Mouse (Mus musculus): ENCODE data around the gene Olfr1276. TPM values are rescaled to one million over a fixed set of nuclear protein-coding genes. Genes with fewer than 3 reads are reported as not detected.

Gene Olfr1276
- polyA plus RNA-seq (2012; ENCODE audit: insufficient read depth, insufficient read length, missing spikeins): not detected in 2 replicates

GRCm38 (mm10) chr2:111254216-111254615 lies at the start of gene Olfr1276:
TSS of gene Olfr1276 (plus strand) at chr2:111254516.
- Histone ChIP-seq H3K4me3 (ENCODE audit: insufficient read depth, low read depth, low read length) (no peak within 1 kb of the TSS), H3K4me1 (ENCODE audit: control insufficient read depth, insufficient read depth, insufficient read length, low read length) (no peaks in the 10 kb centered on the region), H3K27ac (replicated peaks; ENCODE audit: low read depth, low read length) (no peak within 1 kb of the TSS)

- Histone ChIP-seq H3K27ac (replicated peaks; ENCODE audit: low read depth, low read length) (no peak within 1 kb of the TSS), H3K4me1 (ENCODE audit: control insufficient read depth, insufficient read depth, insufficient read length, low read length) (no peaks in the 10 kb centered on the region), H3K4me3 (ENCODE audit: insufficient read depth, low read depth, low read length) (no peak within 1 kb of the TSS)
Measured at GRCm38 (mm10) chr2:111229502-111229901, 24.8 kb upstream of the Olfr1276 start, which contains the start of gene 4930430A15Rik. TSS of gene 4930430A15Rik (minus strand) at chr2:111229602.

- Histone ChIP-seq H3K27ac (replicated peaks; ENCODE audit: low read depth, low read length) (no peak within 1 kb of the TSS), H3K4me1 (ENCODE audit: control insufficient read depth, insufficient read depth, insufficient read length, low read length) (no peaks in the 10 kb centered on the region), H3K4me3 (ENCODE audit: insufficient read depth, low read depth, low read length) (no peak within 1 kb of the TSS)
Measured at GRCm38 (mm10) chr2:111235186-111235585, 19.1 kb upstream of the Olfr1276 start, which contains the start of gene Olfr1275. TSS of gene Olfr1275 (minus strand) at chr2:111235286.

GRCm38 (mm10) chr2:111274006-111274405 lies 19.7 kb downstream of the Olfr1276 start, which contains the start of gene Olfr1277:
TSS of gene Olfr1277 (minus strand) at chr2:111274106.
- no peak within 1 kb of the TSS for H3K27ac ChIP-seq (replicated peaks; ENCODE audit: low read depth, low read length)
- H3K4me3 ChIP-seq (ENCODE audit: insufficient read depth, low read depth, low read length): no peak within 1 kb of the TSS
- no peaks in the 10 kb centered on the region for H3K4me1 ChIP-seq (ENCODE audit: control insufficient read depth, insufficient read depth, insufficient read length, low read length)

GRCm38 (mm10) chr2:111289836-111290235 lies 35.5 kb downstream of the Olfr1276 start, which contains the start of gene Olfr1278:
TSS of gene Olfr1278 (plus strand) at chr2:111290136.
- Histone ChIP-seq H3K4me1 (ENCODE audit: control insufficient read depth, insufficient read depth, insufficient read length, low read length) (no peaks in the 10 kb centered on the region), H3K4me3 (ENCODE audit: insufficient read depth, low read depth, low read length) (no peak within 1 kb of the TSS), H3K27ac (replicated peaks; ENCODE audit: low read depth, low read length) (no peak within 1 kb of the TSS)

GRCm38 (mm10) chr2:111298541-111298940 lies 44.2 kb downstream of the Olfr1276 start:
- Histone ChIP-seq H3K27ac (replicated peaks; ENCODE audit: low read depth, low read length) (no peak overlapping the region), H3K4me3 (ENCODE audit: insufficient read depth, low read depth, low read length) (no peak overlapping the region), H3K4me1 (ENCODE audit: control insufficient read depth, insufficient read depth, insufficient read length, low read length) (no peaks in the 10 kb centered on the region)

- H3K4me1 ChIP-seq (ENCODE audit: control insufficient read depth, insufficient read depth, insufficient read length, low read length): no peaks in the 10 kb centered on the region
- no peak within 1 kb of the TSS for H3K4me3 ChIP-seq (ENCODE audit: insufficient read depth, low read depth, low read length)
- no peak within 1 kb of the TSS for H3K27ac ChIP-seq (replicated peaks; ENCODE audit: low read depth, low read length)
Measured at GRCm38 (mm10) chr2:111300374-111300773, 46.1 kb downstream of the Olfr1276 start, which contains the start of gene Olfr1279. TSS of gene Olfr1279 (plus strand) at chr2:111300635.

Other genes starting within 250 kb of the Olfr1276 start
- gene Gm13941, start 148.5 kb upstream of the Olfr1276 start, polyA plus RNA-seq (2012; ENCODE audit: insufficient read depth, insufficient read length, missing spikeins): not detected in 2 replicates
- gene Gm15130, start 101.6 kb upstream of the Olfr1276 start, polyA plus RNA-seq (2012; ENCODE audit: insufficient read depth, insufficient read length, missing spikeins): not detected in 2 replicates
- gene 4930430A15Rik, start 24.9 kb upstream of the Olfr1276 start, polyA plus RNA-seq (2012; ENCODE audit: insufficient read depth, insufficient read length, missing spikeins): not detected in 2 replicates
- not detected in 2 replicates for gene Olfr1275, start 19.2 kb upstream of the Olfr1276 start, polyA plus RNA-seq (2012; ENCODE audit: insufficient read depth, insufficient read length, missing spikeins)
- not detected in 2 replicates for gene Olfr1277, start 19.6 kb downstream of the Olfr1276 start, polyA plus RNA-seq (2012; ENCODE audit: insufficient read depth, insufficient read length, missing spikeins)
- not detected in 2 replicates for gene Olfr1278, start 35.6 kb downstream of the Olfr1276 start, polyA plus RNA-seq (2012; ENCODE audit: insufficient read depth, insufficient read length, missing spikeins)
- gene Olfr1279, start 46.1 kb downstream of the Olfr1276 start, polyA plus RNA-seq (2012; ENCODE audit: insufficient read depth, insufficient read length, missing spikeins): not detected in 2 replicates
- gene Olfr1280, start 59.5 kb downstream of the Olfr1276 start, polyA plus RNA-seq (2012; ENCODE audit: insufficient read depth, insufficient read length, missing spikeins): not detected in 2 replicates
- not detected in 2 replicates for gene Olfr1281, start 72.0 kb downstream of the Olfr1276 start, polyA plus RNA-seq (2012; ENCODE audit: insufficient read depth, insufficient read length, missing spikeins)
- gene Olfr1282, start 81.6 kb downstream of the Olfr1276 start, polyA plus RNA-seq (2012; ENCODE audit: insufficient read depth, insufficient read length, missing spikeins): not detected in 2 replicates
- not detected in 2 replicates for gene Olfr1283, start 112.3 kb downstream of the Olfr1276 start, polyA plus RNA-seq (2012; ENCODE audit: insufficient read depth, insufficient read length, missing spikeins)
- not detected in 2 replicates for gene Olfr1284, start 121.0 kb downstream of the Olfr1276 start, polyA plus RNA-seq (2012; ENCODE audit: insufficient read depth, insufficient read length, missing spikeins)
- not detected in 2 replicates for gene Olfr1286, start 168.6 kb downstream of the Olfr1276 start, polyA plus RNA-seq (2012; ENCODE audit: insufficient read depth, insufficient read length, missing spikeins)
- not detected in 2 replicates for gene Olfr1287, start 194.6 kb downstream of the Olfr1276 start, polyA plus RNA-seq (2012; ENCODE audit: insufficient read depth, insufficient read length, missing spikeins)
- not detected in 2 replicates for gene Olfr1288, start 219.6 kb downstream of the Olfr1276 start, polyA plus RNA-seq (2012; ENCODE audit: insufficient read depth, insufficient read length, missing spikeins)
- not detected in 2 replicates for gene Olfr1289, start 226.3 kb downstream of the Olfr1276 start, polyA plus RNA-seq (2012; ENCODE audit: insufficient read depth, insufficient read length, missing spikeins)
- gene Olfr1290, start 239.3 kb downstream of the Olfr1276 start, polyA plus RNA-seq (2012; ENCODE audit: insufficient read depth, insufficient read length, missing spikeins): not detected in 2 replicates
- gene Olfr1291-ps1, start 242.7 kb downstream of the Olfr1276 start, polyA plus RNA-seq (2012; ENCODE audit: insufficient read depth, insufficient read length, missing spikeins): not detected in 2 replicates